Comparison of ENCODE assay signal across 8 mouse cellular contexts in the genomic region with DNA sequence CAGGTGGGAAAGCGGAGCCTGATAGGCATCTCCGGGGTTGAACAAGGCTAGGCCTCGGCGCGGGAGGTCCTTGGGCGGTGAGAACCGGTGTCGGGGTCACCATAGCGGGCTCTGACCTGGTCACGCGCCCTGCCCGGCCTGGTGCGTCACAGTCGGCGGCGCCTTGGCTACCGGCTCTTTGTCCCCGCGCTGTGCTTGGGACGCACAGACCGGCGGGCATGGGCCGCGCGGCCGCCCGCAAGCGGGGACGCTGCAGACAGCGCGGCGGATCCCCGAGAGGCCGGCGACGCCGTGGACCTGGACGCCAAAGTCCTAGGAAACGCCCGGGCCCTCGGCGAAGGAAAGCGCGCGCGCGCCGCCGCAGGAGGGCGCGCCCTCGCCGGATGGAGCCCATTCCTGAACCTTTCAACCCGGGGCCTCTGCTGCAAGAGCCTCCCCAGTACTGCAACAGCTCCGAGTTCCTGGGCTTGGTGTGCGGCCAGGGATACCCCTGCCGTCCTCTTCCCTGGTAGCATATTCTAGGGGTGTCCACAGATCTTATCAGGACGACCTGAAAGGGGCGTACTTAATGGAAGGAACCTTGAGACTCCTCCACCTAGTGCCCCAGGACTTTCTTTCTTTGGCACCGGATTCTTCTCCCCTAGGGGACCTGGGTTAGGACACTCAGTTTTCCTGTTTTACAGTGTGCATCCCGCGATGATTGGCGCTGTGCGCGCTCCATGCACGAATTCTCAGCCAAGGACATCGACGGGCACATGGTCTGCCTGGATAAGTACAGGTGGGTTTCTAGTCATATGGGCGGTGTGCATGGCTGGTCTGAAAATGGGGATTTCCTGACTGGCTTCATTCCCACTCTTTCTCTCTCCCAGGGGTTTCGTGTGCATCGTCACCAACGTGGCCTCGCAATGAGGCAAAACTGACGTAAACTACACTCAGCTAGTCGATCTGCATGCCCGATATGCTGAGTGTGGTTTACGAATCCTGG. TPM values are rescaled to one million over a fixed set of nuclear protein-coding genes. Genes with fewer than 3 reads are reported as not detected.
DNase-seq lines count a peak whose midpoint lies in the region; ATAC-seq lines count a peak whose summit lies in the region.

No protein-coding gene starts in this region.

- peaks cover 35% of the 10 kb centered on the region for H3K36me3 ChIP-seq in hindbrain, embryonic 13.5 days

- H3K27ac ChIP-seq in hindbrain, embryonic 13.5 days = peak overlapping the region; percentile 98

- peaks cover 28% of the 10 kb centered on the region for H3K4me1 ChIP-seq in hindbrain, embryonic 13.5 days (replicated peaks)

- 0 out of 2 replicates have a peak, but pooled peaks cover 5% of the 10 kb centered on the region for H3K27me3 ChIP-seq in hindbrain, embryonic 13.5 days

- peak overlapping the region; percentile 97 for H3K9ac ChIP-seq in hindbrain, embryonic 13.5 days

- ATAC-seq in activated CD4-positive, CD25-positive, alpha-beta regulatory T cell, adult 4 months = peak; percentile 32
- ATAC-seq in hindbrain, embryonic 13.5 days (ENCODE audit: low FRiP score) = peak; percentile 62
- peak; percentile 12 for ATAC-seq in megakaryocyte progenitor cell, adult 5-6 weeks (replicated peaks; ENCODE audit: poor library complexity)

- H3K4me2 ChIP-seq in hindbrain, embryonic 13.5 days = peak overlapping the region; percentile 80

- intact Hi-C loops in left cerebral cortex, postnatal 36 days (cut with DNase I) = loop anchor here (5.0 kb wide), 1 partner anchor 58 kb away; no protein-coding TSS in a partner anchor

- peak overlapping the region; percentile 87 for H3K4me3 ChIP-seq in hindbrain, embryonic 13.5 days

- no peaks in the 10 kb centered on the region for H3K9me3 ChIP-seq in hindbrain, embryonic 13.5 days

- 1% methylated on average over 77 of the region's 77 CpGs for WGBS in hindbrain, embryonic 13.5 days

- DNase-seq in cerebellum, postnatal 10 days = peak; percentile 75 to 77
- DNase-seq in frontal cortex, postnatal 36 days (ENCODE audit: low spot score in 2 of 2) = peak; percentile 51 to 53
- DNase-seq in left cerebral cortex, postnatal 36 days (ENCODE audit: low spot score in 2 of 2) = peak; percentile 36 to 67
- DNase-seq in skeletal muscle tissue, adult 2 months (ENCODE audit: low read depth, low spot score) = peak; percentile 55
- no peak for DNase-seq in retina, embryonic 14.5 days (ENCODE audit: low spot score)

RNA-seq across cellular contexts. Expression of a gene that starts 7.2 kb away (rescaled TPM):
- 100 to 1,000 TPM; 346 to 370 TPM for polyA plus RNA-seq in activated CD4-positive, CD25-positive, alpha-beta regulatory T cell, adult 4 months (2017; shearing (Covaris generic))
- 509 and 531 TPM in 2 replicates for polyA plus RNA-seq in hindbrain, embryonic 13.5 days (2015; fragmentation: Nextera tagmentation; extraction: Ambion mirVana)
- 100 to 1,000 TPM; 468 to 559 TPM for total RNA-seq in left cerebral cortex, postnatal 36 days (2021)
- total RNA-seq in megakaryocyte progenitor cell, adult 5-6 weeks (2015) = 253 and 271 TPM in 2 replicates
- total RNA-seq in megakaryocyte progenitor cell, adult 5-6 weeks (2017) = 358 and 365 TPM in 2 replicates

RNA-seq across cellular contexts. Expression of a gene that starts 14.5 kb away (rescaled TPM):
- 100 to 1,000 TPM; 174 to 175 TPM for polyA plus RNA-seq in activated CD4-positive, CD25-positive, alpha-beta regulatory T cell, adult 4 months (2017; shearing (Covaris generic))
- polyA plus RNA-seq in hindbrain, embryonic 13.5 days (2015; fragmentation: Nextera tagmentation; extraction: Ambion mirVana) = 150 and 154 TPM in 2 replicates
- 10 to 100 TPM; 69.2 to 83.6 TPM for total RNA-seq in left cerebral cortex, postnatal 36 days (2021)
- total RNA-seq in megakaryocyte progenitor cell, adult 5-6 weeks (2015) = 93.3 and 99.5 TPM in 2 replicates
- 74.3 and 89.9 TPM in 2 replicates for total RNA-seq in megakaryocyte progenitor cell, adult 5-6 weeks (2017)

RNA-seq across cellular contexts. Expression of a gene that starts 37.7 kb away (rescaled TPM):
- 100 to 1,000 TPM; 196 to 326 TPM for polyA plus RNA-seq in activated CD4-positive, CD25-positive, alpha-beta regulatory T cell, adult 4 months (2017; shearing (Covaris generic))
- 2.5 and 2.8 TPM in 2 replicates for polyA plus RNA-seq in hindbrain, embryonic 13.5 days (2015; fragmentation: Nextera tagmentation; extraction: Ambion mirVana)
- 1 to 10 TPM; 3.3 to 5.3 TPM for total RNA-seq in left cerebral cortex, postnatal 36 days (2021)
- 64.1 and 69.0 TPM in 2 replicates for total RNA-seq in megakaryocyte progenitor cell, adult 5-6 weeks (2015)
- 112 and 121 TPM in 2 replicates for total RNA-seq in megakaryocyte progenitor cell, adult 5-6 weeks (2017)

RNA-seq across cellular contexts. Expression of a gene that starts 51.2 kb away (rescaled TPM):
- 10 to 100 TPM; 26.8 to 32.5 TPM for polyA plus RNA-seq in activated CD4-positive, CD25-positive, alpha-beta regulatory T cell, adult 4 months (2017; shearing (Covaris generic))
- 13.6 and 14.4 TPM in 2 replicates for polyA plus RNA-seq in hindbrain, embryonic 13.5 days (2015; fragmentation: Nextera tagmentation; extraction: Ambion mirVana)
- total RNA-seq in left cerebral cortex, postnatal 36 days (2021) = 10 to 100 TPM; 14.5 to 25.5 TPM
- 16.9 and 19.5 TPM in 2 replicates for total RNA-seq in megakaryocyte progenitor cell, adult 5-6 weeks (2015)
- total RNA-seq in megakaryocyte progenitor cell, adult 5-6 weeks (2017) = 19.1 and 24.0 TPM in 2 replicates

RNA-seq across cellular contexts. Expression of a gene that starts 57.8 kb away (rescaled TPM):
- polyA plus RNA-seq in activated CD4-positive, CD25-positive, alpha-beta regulatory T cell, adult 4 months (2017; shearing (Covaris generic)) = 10 to 100 TPM; 13.2 to 17.0 TPM
- 5.2 and 6.1 TPM in 2 replicates for polyA plus RNA-seq in hindbrain, embryonic 13.5 days (2015; fragmentation: Nextera tagmentation; extraction: Ambion mirVana)
- total RNA-seq in left cerebral cortex, postnatal 36 days (2021) = 10 to 100 TPM; 10.3 to 13.0 TPM
- 15.4 and 15.8 TPM in 2 replicates for total RNA-seq in megakaryocyte progenitor cell, adult 5-6 weeks (2015)
- total RNA-seq in megakaryocyte progenitor cell, adult 5-6 weeks (2017) = 17.0 and 17.5 TPM in 2 replicates

Comparison
In these comparisons a context has a peak if more than half of its experiments do, and no peak if none do; other contexts are left out.
1. ATAC-seq: peak in every context shown above with its lines; median percentile 62 in hindbrain, embryonic 13.5 days; 32 in activated CD4-positive, CD25-positive, alpha-beta regulatory T cell, adult 4 months; 12 in megakaryocyte progenitor cell, adult 5-6 weeks.
2. RNA of a gene that starts 37.7 kb away (total RNA-seq): 64.1 to 121 TPM in megakaryocyte progenitor cell, adult 5-6 weeks; 3.3 to 5.3 TPM in left cerebral cortex, postnatal 36 days; every median in the first group is over 10 times any median in the second.